In the genomic region with DNA sequence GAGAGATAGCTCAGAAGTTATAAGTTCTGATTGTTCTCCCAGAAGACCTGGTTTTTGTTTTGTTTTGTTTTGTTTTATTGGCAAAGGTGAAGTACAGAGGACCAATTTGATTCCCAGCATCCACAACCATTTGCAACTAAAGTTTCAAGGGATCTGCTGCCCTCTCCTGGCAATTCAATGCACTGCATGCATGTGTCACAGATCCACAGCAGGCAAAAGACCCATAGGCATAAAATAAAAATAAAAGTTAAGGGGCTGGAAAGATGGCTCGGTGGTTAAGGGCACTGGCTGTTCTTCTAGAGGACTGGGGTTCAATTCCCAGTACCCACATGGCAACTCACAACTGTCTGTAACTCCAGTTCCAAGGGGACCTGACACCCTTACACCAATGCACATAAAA, we compare ENCODE assay signal across 1 mouse cellular context.
A peak's percentile ranks its signal among the peaks of the same experiment; 100 is the strongest.
TF ChIP-seq lines count a peak whose summit lies in the region.

No protein-coding gene starts in this region.

TF ChIP-seq in MEL, 35 proteins besides CTCF, POLR2A, EP300 and RAD21:
- peak; percentile 71 for TF ChIP-seq SMC3 (IDR thresholded peaks at IDR 0.05; ENCODE audit: low read depth, low read length)
- peak; percentile 66 for TF ChIP-seq ZC3H11A (IDR thresholded peaks at IDR 0.05; ENCODE audit: low read depth, low read length)
- TF ChIP-seq HCFC1 (IDR thresholded peaks at IDR 0.05; ENCODE audit: low read depth, low read length): no peak
- peak; percentile 58; the same call in 1 of the 2 replicates for TF ChIP-seq TBP (IDR thresholded peaks at IDR 0.05; ENCODE audit: low read depth, low read length)
